In genomic region chr10:81285694-81286450, GRCm38 (mm10) we compare ENCODE assay signal across 7 mouse cellular contexts. TPM values are rescaled to one million over a fixed set of nuclear protein-coding genes. Genes with fewer than 3 reads are reported as not detected.
DNase-seq lines count a peak whose midpoint lies in the region; ATAC-seq lines count a peak whose summit lies in the region.

No protein-coding gene starts in this region.

- H3K27me3 ChIP-seq in limb, embryonic 11.5 days (ENCODE audit: control insufficient read depth, insufficient read depth, low read length): peaks cover 51% of the 10 kb centered on the region
- H3K27me3 ChIP-seq in midbrain, embryonic 12.5 days: peaks cover 65% of the 10 kb centered on the region

- peak overlapping the region; percentile 67 for H3K4me2 ChIP-seq in limb, embryonic 11.5 days (ENCODE audit: low read depth, severe bottlenecking)
- peak overlapping the region; percentile 72 for H3K4me2 ChIP-seq in midbrain, embryonic 12.5 days (replicated peaks)

- 2% methylated on average over 53 of the region's 54 CpGs for WGBS in limb, embryonic 11.5 days
- WGBS in midbrain, embryonic 12.5 days: 2% methylated on average over 54 of the region's 54 CpGs

- no peak overlapping the region for H3K27ac ChIP-seq in limb, embryonic 11.5 days (replicated peaks; ENCODE audit: low read depth, low read length)
- no peak overlapping the region for H3K27ac ChIP-seq in midbrain, embryonic 12.5 days (replicated peaks)

- H3K4me3 ChIP-seq in limb, embryonic 11.5 days (ENCODE audit: low read depth, low read length): peak overlapping the region; percentile 32
- peak overlapping the region; percentile 50 for H3K4me3 ChIP-seq in midbrain, embryonic 12.5 days

- no peaks in the 10 kb centered on the region for H3K36me3 ChIP-seq in limb, embryonic 11.5 days (ENCODE audit: control insufficient read depth, insufficient read depth, low read length)
- no peaks in the 10 kb centered on the region for H3K36me3 ChIP-seq in midbrain, embryonic 12.5 days

- H3K9me3 ChIP-seq in limb, embryonic 11.5 days (ENCODE audit: control insufficient read depth, low read length): no peaks in the 10 kb centered on the region
- no peaks in the 10 kb centered on the region for H3K9me3 ChIP-seq in midbrain, embryonic 12.5 days

- ATAC-seq in common myeloid progenitor, adult 5-6 weeks (replicated peaks; ENCODE audit: low read depth, poor library complexity, severe bottlenecking): peak; percentile 88
- ATAC-seq in inflammation-experienced regulatory T-cells, adult 6 months: peak; percentile 93
- peak; percentile 66 for ATAC-seq in limb, embryonic 11.5 days (ENCODE audit: insufficient number of reproducible peaks, low FRiP score, low TSS enrichment, low read depth)
- ATAC-seq in midbrain, embryonic 12.5 days (ENCODE audit: low FRiP score, low read depth): peak; percentile 75

- H3K4me1 ChIP-seq in limb, embryonic 11.5 days (ENCODE audit: control insufficient read depth, insufficient read depth, low read length): peaks cover 10% of the 10 kb centered on the region
- peaks cover 10% of the 10 kb centered on the region; the same call in 1 of the 2 replicates for H3K4me1 ChIP-seq in midbrain, embryonic 12.5 days

- H3K9ac ChIP-seq in limb, embryonic 11.5 days (ENCODE audit: low read length): peak overlapping the region; percentile 34
- H3K9ac ChIP-seq in midbrain, embryonic 12.5 days (replicated peaks): peak overlapping the region; percentile 56

- peak; percentile 91 for DNase-seq in adrenal gland, adult 2 months
- DNase-seq in gastrocnemius, postnatal 25 days: peak; percentile 84
- peak; percentile 95 for DNase-seq in limb, embryonic 11.5 days (ENCODE audit: low spot score)
- peak; percentile 54 for DNase-seq in skeletal muscle tissue, adult 2 months (ENCODE audit: low read depth, low spot score)

RNA-seq across cellular contexts. Expression of gene Tjp3, which starts 5.5 kb away (rescaled TPM):
- under 1 TPM; 0.41 to 0.92 TPM for total RNA-seq in adrenal gland, adult 2 months (2021)
- polyA plus RNA-seq in adrenal gland, adult 2 months (2012; rRNA removed): 0.52 and 0.72 TPM in 2 replicates
- total RNA-seq in common myeloid progenitor, adult 5-6 weeks (2017): 3.5 and 4.4 TPM in 2 replicates
- not detected for total RNA-seq in gastrocnemius, postnatal 25 days (2021)
- polyA plus RNA-seq in inflammation-experienced regulatory T-cells, adult 6 months (2017; shearing (Covaris generic)): 1 to 10 TPM; 1.7 to 3.2 (median 1.9) TPM
- polyA plus RNA-seq in limb, embryonic 11.5 days (2014; fragmentation: Nextera tagmentation; extraction: Ambion mirVana): 2.0 TPM in 2 replicates
- 6.6 and 7.5 TPM in 2 replicates for polyA plus RNA-seq in midbrain, embryonic 12.5 days (2016; fragmentation: Nextera tagmentation; extraction: Ambion mirVana)

RNA-seq across cellular contexts. Expression of gene Pip5k1c, which starts 6.9 kb away (rescaled TPM):
- total RNA-seq in adrenal gland, adult 2 months (2021): 10 to 100 TPM; 34.3 to 44.6 TPM
- 71.0 and 72.8 TPM in 2 replicates for polyA plus RNA-seq in adrenal gland, adult 2 months (2012; rRNA removed)
- total RNA-seq in common myeloid progenitor, adult 5-6 weeks (2017): 24.4 and 36.8 TPM in 2 replicates
- total RNA-seq in gastrocnemius, postnatal 25 days (2021): 10 to 100 TPM; 20.3 to 20.6 TPM
- 10 to 100 TPM; 10.7 to 15.9 (median 14.4) TPM for polyA plus RNA-seq in inflammation-experienced regulatory T-cells, adult 6 months (2017; shearing (Covaris generic))
- 49.0 and 60.6 TPM in 2 replicates for polyA plus RNA-seq in limb, embryonic 11.5 days (2014; fragmentation: Nextera tagmentation; extraction: Ambion mirVana)
- 89.9 and 92.6 TPM in 2 replicates for polyA plus RNA-seq in midbrain, embryonic 12.5 days (2016; fragmentation: Nextera tagmentation; extraction: Ambion mirVana)

RNA-seq across cellular contexts. Expression of gene Apba3, which starts 19.1 kb away (rescaled TPM):
- total RNA-seq in adrenal gland, adult 2 months (2021): 100 to 1,000 TPM in 1 of 2 experiments, 10 to 100 TPM in 1; 83.5 to 121 TPM
- 165 and 188 TPM in 2 replicates for polyA plus RNA-seq in adrenal gland, adult 2 months (2012; rRNA removed)
- 12.1 and 14.5 TPM in 2 replicates for total RNA-seq in common myeloid progenitor, adult 5-6 weeks (2017)
- 100 to 1,000 TPM; 102 to 106 TPM for total RNA-seq in gastrocnemius, postnatal 25 days (2021)
- 10 to 100 TPM in 2 of 3 experiments, 1 to 10 TPM in 1; 9.9 to 12.4 (median 12.3) TPM for polyA plus RNA-seq in inflammation-experienced regulatory T-cells, adult 6 months (2017; shearing (Covaris generic))
- polyA plus RNA-seq in limb, embryonic 11.5 days (2014; fragmentation: Nextera tagmentation; extraction: Ambion mirVana): 45.3 and 46.3 TPM in 2 replicates
- 34.8 and 36.1 TPM in 2 replicates for polyA plus RNA-seq in midbrain, embryonic 12.5 days (2016; fragmentation: Nextera tagmentation; extraction: Ambion mirVana)

RNA-seq across cellular contexts. Expression of gene Mrpl54, which starts 19.1 kb away (rescaled TPM):
- total RNA-seq in adrenal gland, adult 2 months (2021): 100 to 1,000 TPM; 123 to 131 TPM
- 193 and 221 TPM in 2 replicates for polyA plus RNA-seq in adrenal gland, adult 2 months (2012; rRNA removed)
- total RNA-seq in common myeloid progenitor, adult 5-6 weeks (2017): 132 and 198 TPM in 2 replicates
- total RNA-seq in gastrocnemius, postnatal 25 days (2021): 10 to 100 TPM; 87.0 to 90.0 TPM
- 100 to 1,000 TPM; 111 to 148 (median 127) TPM for polyA plus RNA-seq in inflammation-experienced regulatory T-cells, adult 6 months (2017; shearing (Covaris generic))
- polyA plus RNA-seq in limb, embryonic 11.5 days (2014; fragmentation: Nextera tagmentation; extraction: Ambion mirVana): 198 and 217 TPM in 2 replicates
- polyA plus RNA-seq in midbrain, embryonic 12.5 days (2016; fragmentation: Nextera tagmentation; extraction: Ambion mirVana): 168 and 169 TPM in 2 replicates

RNA-seq across cellular contexts. Expression of gene Matk, which starts 33.1 kb away (rescaled TPM):
- under 1 TPM; 0.69 to 0.73 TPM for total RNA-seq in adrenal gland, adult 2 months (2021)
- 0.86 and 1.0 TPM in 2 replicates for polyA plus RNA-seq in adrenal gland, adult 2 months (2012; rRNA removed)
- total RNA-seq in common myeloid progenitor, adult 5-6 weeks (2017): 19.7 and 20.3 TPM in 2 replicates
- total RNA-seq in gastrocnemius, postnatal 25 days (2021): under 1 TPM; 0.13 to 0.23 TPM
- polyA plus RNA-seq in inflammation-experienced regulatory T-cells, adult 6 months (2017; shearing (Covaris generic)): 10 to 100 TPM; 30.1 to 68.1 (median 64.4) TPM
- polyA plus RNA-seq in limb, embryonic 11.5 days (2014; fragmentation: Nextera tagmentation; extraction: Ambion mirVana): 1.2 and 2.3 TPM in 2 replicates
- 4.3 and 5.0 TPM in 2 replicates for polyA plus RNA-seq in midbrain, embryonic 12.5 days (2016; fragmentation: Nextera tagmentation; extraction: Ambion mirVana)
